Mouse (Mus musculus): ENCODE data around the gene Olfr1495.

- TF ChIP-seq CTCF (IDR thresholded peaks at IDR 0.05; ENCODE audit: low read depth, low read length): no peak
- no peak for TF ChIP-seq POLR2A (IDR thresholded peaks at IDR 0.05; ENCODE audit: insufficient read depth, low read length)
- no peak for TF ChIP-seq EP300 (IDR thresholded peaks at IDR 0.05; ENCODE audit: insufficient read depth, low read depth, low read length)
Observed at GRCm38 (mm10) chr19:13722978-13723377, 41.4 kb upstream of the Olfr1495 start, which contains the start of gene Olfr1493-ps1.
